Mouse (Mus musculus) thymus, adult 2 months (tissue): Measurements from ENCODE around the gene Baz2b. TPM values are rescaled to one million over a fixed set of nuclear protein-coding genes. Genes with fewer than 3 reads are reported as not detected.

ENCODE experiments used
- DNase-seq: peaks from one replicate; pipeline ENCODE4 v3.0.0; 2021
- H3K27ac ChIP-seq: fragments of 200-500 bp; 2 replicates; pipeline ENCODE4 v1.5.1; 2012; ENCODE audit warnings: low read length, control low read depth; ENCODE audit not compliant: control insufficient read depth, insufficient read depth
- H3K27me3 ChIP-seq: fragments of 200-500 bp; 2 replicates; pipeline ENCODE4 v1.6.1; 2012; ENCODE audit warnings: mild to moderate bottlenecking, low read length, moderate library complexity, mixed read lengths; ENCODE audit not compliant: control insufficient read depth, insufficient read depth
- H3K36me3 ChIP-seq: fragments of 200-500 bp; 2 replicates; pipeline ENCODE4 v1.6.1; 2012; ENCODE audit warnings: mild to moderate bottlenecking, low read length, moderate library complexity; ENCODE audit not compliant: control insufficient read depth, insufficient read depth
- H3K4me1 ChIP-seq: fragments of 200-500 bp; replicated peaks from 2 replicates; pipeline ENCODE4 v1.6.1; 2012; ENCODE audit warnings: low read length; ENCODE audit not compliant: control insufficient read depth, insufficient read depth
- H3K4me3 ChIP-seq: fragments of 200-500 bp; 2 replicates; pipeline ENCODE4 v1.5.1; 2012; ENCODE audit warnings: mild to moderate bottlenecking, low read length, control low read depth, moderate library complexity; ENCODE audit not compliant: control insufficient read depth, insufficient read depth
- CTCF ChIP-seq: fragments of 200-500 bp; IDR thresholded peaks from 2 replicates; pipeline ENCODE4 v1.5.1; 2012; ENCODE audit warnings: mild to moderate bottlenecking, control low read depth, low read length, moderate library complexity, borderline replicate concordance; ENCODE audit not compliant: control insufficient read depth, poor library complexity, insufficient read depth; ENCODE audit errors: extremely low read depth
- POLR2A ChIP-seq: fragments of 200-500 bp; IDR thresholded peaks from 2 replicates; pipeline ENCODE4 v1.6.1; 2012; ENCODE audit warnings: mild to moderate bottlenecking, low read length, control low read depth, moderate library complexity; ENCODE audit not compliant: control insufficient read depth, poor library complexity, insufficient read depth; ENCODE audit errors: extremely low read depth
- WGBS: fragments of 180-500 bp; shearing (Covaris S2); methylation state at CpG from one replicate; pipeline ENCODE4 v1.1.7; 2018; 5-methylcytosine and 5-hydroxymethylcytosine counted together
- polyA plus RNA-seq: library from polyadenylated mRNA; depleted of rRNA; stranded (reverse); fragments of >200 nt; gene quantifications from 2 replicates; pipeline ENCODE4 v1.2.3, GENCODE M21; 2012

The Baz2b gene
- polyA plus RNA-seq, 1 experiment = 25.9 TPM

GRCm38 (mm10) chr2:60021138-60021537, 188.5 kb downstream of the Baz2b start:
- no peak for TF ChIP-seq CTCF
- Histone ChIP-seq H3K27me3 (no peaks in the 10 kb centered on the region), H3K4me3 (no peak overlapping the region), H3K27ac (no peak overlapping the region), H3K36me3 (no peaks in the 10 kb centered on the region), H3K4me1 (peaks cover 5% of the 10 kb centered on the region)
- WGBS = 93% methylated on average over 6 of the region's 6 CpGs
- DNase-seq = no peak

- H3K27ac ChIP-seq = peak overlapping the region; percentile 80
- H3K27me3 ChIP-seq = no peaks in the 10 kb centered on the region
- H3K36me3 ChIP-seq = no peaks in the 10 kb centered on the region
- 95% methylated on average over 3 of the region's 3 CpGs for WGBS
- no peak for TF ChIP-seq CTCF
- TF ChIP-seq POLR2A = no peak
- H3K4me3 ChIP-seq = no peak overlapping the region
- DNase-seq = peak; percentile 11
- peaks cover 5% of the 10 kb centered on the region for H3K4me1 ChIP-seq
Observed at GRCm38 (mm10) chr2:60019546-60020250, 189.9 kb downstream of the Baz2b start.

- H3K36me3 ChIP-seq = no peaks in the 10 kb centered on the region
- no peaks in the 10 kb centered on the region for H3K27me3 ChIP-seq
- DNase-seq = peak; percentile 43
- H3K27ac ChIP-seq = peak overlapping the region; percentile 91
- H3K4me3 ChIP-seq = no peak overlapping the region; the same call in 1 of the 2 replicates
- TF ChIP-seq CTCF (no peak), POLR2A (no peak)
- peaks cover 5% of the 10 kb centered on the region for H3K4me1 ChIP-seq
- WGBS = 8% methylated on average over 10 of the region's 10 CpGs
Observed at GRCm38 (mm10) chr2:60018875-60019501, 190.7 kb downstream of the Baz2b start.

DNA sequence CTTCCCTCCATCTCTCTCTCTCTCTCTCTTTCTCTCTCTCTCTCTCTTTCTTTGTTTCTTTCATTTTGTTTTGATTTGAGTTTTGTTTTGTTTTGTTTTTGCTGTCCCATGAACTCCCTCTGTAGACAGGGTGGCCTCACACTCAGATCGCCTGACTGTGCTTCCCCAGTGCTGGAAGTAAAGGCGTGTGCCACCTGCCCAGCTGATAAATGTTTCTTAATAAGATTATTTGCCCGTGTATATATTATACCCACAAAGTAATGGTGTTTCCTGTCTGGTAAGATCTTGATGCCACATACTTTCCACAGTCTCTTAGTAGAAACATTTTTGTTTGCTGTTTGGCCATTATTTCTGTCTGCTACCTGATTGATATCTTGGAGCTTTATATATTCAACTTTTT, 198.1 kb downstream of the Baz2b start:
- Histone ChIP-seq H3K4me1 (no peaks in the 10 kb centered on the region), H3K27me3 (no peaks in the 10 kb centered on the region), H3K36me3 (no peaks in the 10 kb centered on the region), H3K27ac (no peak overlapping the region), H3K4me3 (no peak overlapping the region)
- no peak for DNase-seq
- WGBS = 52% methylated on average over 3 of the region's 3 CpGs
- no peak for TF ChIP-seq POLR2A
- no peak for TF ChIP-seq CTCF

DNA sequence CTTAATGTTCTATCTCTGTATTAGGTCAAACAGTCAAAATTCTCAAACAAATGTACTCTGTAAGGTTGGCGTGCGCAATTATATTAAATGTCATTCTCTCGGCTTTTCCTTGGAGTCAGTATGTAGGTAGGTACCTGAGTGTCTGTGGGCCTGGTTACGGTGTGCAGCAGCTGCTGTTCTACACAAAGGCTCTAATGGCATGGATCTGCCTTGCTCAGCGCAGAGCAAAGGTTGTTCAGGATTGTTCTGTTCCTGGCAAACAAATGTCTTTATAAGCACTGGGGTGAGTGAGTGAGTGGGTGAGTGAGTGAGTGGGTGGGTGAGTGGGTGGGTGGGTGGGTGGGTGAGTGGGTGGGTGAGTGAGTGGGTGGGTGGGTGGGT, 206.0 kb downstream of the Baz2b start:
- DNase-seq = no peak
- Histone ChIP-seq H3K4me1 (0 out of 2 replicates have a peak, but pooled peaks cover 2% of the 10 kb centered on the region), H3K27ac (no peak overlapping the region), H3K4me3 (no peak overlapping the region), H3K36me3 (peaks cover 16% of the 10 kb centered on the region), H3K27me3 (no peaks in the 10 kb centered on the region)
- TF ChIP-seq CTCF = no peak
- no peak for TF ChIP-seq POLR2A
- WGBS = 97% methylated on average over 5 of the region's 5 CpGs

DNA sequence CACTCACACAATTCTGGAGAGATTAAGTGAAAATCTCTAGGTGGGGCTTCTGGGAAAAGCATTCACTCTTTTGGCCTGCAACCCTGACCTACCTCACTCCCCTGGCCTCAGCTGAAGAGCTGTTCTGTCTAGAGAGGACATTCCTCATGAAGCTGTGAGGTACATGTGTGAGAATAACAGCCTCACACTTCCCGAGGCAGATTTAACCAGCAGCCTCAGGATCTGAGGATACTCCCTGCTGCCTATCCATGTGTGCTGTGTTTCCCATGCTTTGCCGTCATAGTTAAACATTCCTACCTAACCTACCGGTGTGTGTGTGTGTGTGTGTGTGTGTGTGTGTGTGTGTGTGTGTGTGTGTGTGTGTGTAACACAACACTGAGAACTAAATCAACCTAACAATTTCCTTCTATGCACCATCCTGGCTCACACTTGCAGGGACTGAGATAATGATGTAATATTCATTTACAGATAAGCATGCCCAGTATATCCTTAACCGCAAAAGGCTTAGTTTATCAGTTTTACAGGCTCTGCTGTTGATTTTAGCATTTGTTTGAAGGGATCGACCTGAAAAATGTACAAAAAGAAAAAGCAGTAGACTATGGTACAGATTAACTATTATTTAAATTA, 206.5 kb downstream of the Baz2b start:
- peaks cover 16% of the 10 kb centered on the region for H3K36me3 ChIP-seq
- TF ChIP-seq CTCF (no peak), POLR2A (no peak)
- 0 out of 2 replicates have a peak, but pooled peaks cover 2% of the 10 kb centered on the region for H3K4me1 ChIP-seq
- no peak for DNase-seq
- WGBS = 94% methylated on average over 5 of the region's 5 CpGs
- H3K4me3 ChIP-seq = no peak overlapping the region
- no peaks in the 10 kb centered on the region for H3K27me3 ChIP-seq
- H3K27ac ChIP-seq = no peak overlapping the region
